Comparison of ENCODE assay signal across 15 mouse cellular contexts in genomic region chr5:16531619-16532277, GRCm38 (mm10). TPM values are rescaled to one million over a fixed set of nuclear protein-coding genes. Genes with fewer than 3 reads are reported as not detected.
"Had no signal": no experiment of that assay in that cellular context is flagged by ENCODE, and none has a peak within 500 bp of the region (broad histone marks: within the 10 kb centered on the region; RNA-seq: fewer than 3 reads in every experiment).

No protein-coding gene starts in this region.

- H3K27ac ChIP-seq: macrophage; midbrain, embryonic 13.5 days; midbrain, embryonic 15.5 days; neural tube, embryonic 12.5 days; stomach, embryonic 15.5 days; stomach, postnatal 0 days had no signal

- H3K4me1 ChIP-seq: megakaryocyte, embryonic 14.5 days; midbrain, embryonic 13.5 days; midbrain, embryonic 15.5 days; neural tube, embryonic 12.5 days; stomach, embryonic 15.5 days had no signal

- H3K27me3 ChIP-seq: megakaryocyte, embryonic 14.5 days; midbrain, embryonic 13.5 days; midbrain, embryonic 15.5 days; neural tube, embryonic 12.5 days; stomach, embryonic 15.5 days had no signal

- H3K36me3 ChIP-seq: midbrain, embryonic 13.5 days; midbrain, embryonic 15.5 days; neural tube, embryonic 12.5 days; stomach, embryonic 15.5 days had no signal

- DNase-seq: lung, embryonic 14.5 days; lung, postnatal 10 days; right cerebral cortex, postnatal 14 days; thymus, adult 2 months; thymus, postnatal 25 days; thymus, postnatal 4 days had no signal

- H3K9ac ChIP-seq: lung, embryonic 14.5 days; midbrain, embryonic 13.5 days; midbrain, embryonic 15.5 days; neural tube, embryonic 12.5 days; stomach, embryonic 15.5 days had no signal

- H3K4me2 ChIP-seq: lung, embryonic 14.5 days; midbrain, embryonic 11.5 days; midbrain, embryonic 13.5 days; midbrain, embryonic 15.5 days; neural tube, embryonic 12.5 days; stomach, embryonic 15.5 days had no signal

- H3K9me3 ChIP-seq: midbrain, embryonic 13.5 days; midbrain, embryonic 15.5 days; neural tube, embryonic 12.5 days; stomach, embryonic 15.5 days had no signal

- H3K4me3 ChIP-seq: megakaryocyte, embryonic 14.5 days; midbrain, embryonic 13.5 days; midbrain, embryonic 15.5 days; neural tube, embryonic 12.5 days; stomach, embryonic 15.5 days had no signal

- ATAC-seq: midbrain, embryonic 13.5 days; midbrain, embryonic 15.5 days had no signal

RNA-seq across cellular contexts. Expression of gene Hgf, which starts 21.5 kb away (rescaled TPM):
- polyA plus RNA-seq: neural tube, embryonic 14.5 days had no signal
